Mouse (Mus musculus) heart, postnatal 0 days (tissue): ENCODE measurements at regions not wholly inside any gene's neighbourhood (a gene's known extent, or its start where the extent isn't known, plus 50 kb on each side); places are given as distances from the start of the nearest gene placed in this dataset.
A peak's percentile ranks its signal among the peaks of the same experiment; 100 is the strongest.

ENCODE experiments used
- ATAC-seq: fragments of 200-750 bp; cut with Nextera tagmentation; 2 replicates; pipeline ENCODE4 v1.8.0; 2017; ENCODE audit warnings: low read depth, moderate number of reproducible peaks, moderate library complexity; ENCODE audit not compliant: insufficient read depth
- DNase-seq: peaks from one replicate; pipeline ENCODE4 v3.0.0-alpha.2; 2016; ENCODE audit warnings: low spot score
- H3K27ac ChIP-seq: fragments of 300-500 bp; sonication (generic); 2 replicates; pipeline ENCODE4 v1.5.1; 2014; ENCODE audit warnings: low read depth, mild to moderate bottlenecking
- H3K27me3 ChIP-seq: fragments of 300-500 bp; sonication (generic); 2 replicates; pipeline ENCODE4 v1.6.1; 2014; ENCODE audit warnings: low read length, mixed read lengths; ENCODE audit not compliant: control insufficient read depth, insufficient read depth
- H3K36me3 ChIP-seq: fragments of 300-500 bp; sonication (generic); replicated peaks from 2 replicates; pipeline ENCODE4 v1.6.1; 2014; ENCODE audit warnings: low read length, mixed read lengths; ENCODE audit not compliant: control insufficient read depth, insufficient read depth
- H3K4me1 ChIP-seq: fragments of 300-500 bp; sonication (generic); 2 replicates; pipeline ENCODE4 v1.6.1; 2014; ENCODE audit warnings: antibody characterized with exemption; ENCODE audit not compliant: control insufficient read depth, insufficient read depth
- H3K4me2 ChIP-seq: fragments of 300-500 bp; sonication (generic); 2 replicates; pipeline ENCODE4 v1.6.1; 2014; ENCODE audit warnings: low read depth, mild to moderate bottlenecking, low read length, moderate library complexity
- H3K4me3 ChIP-seq: fragments of 300-500 bp; sonication (generic); 2 replicates; pipeline ENCODE4 v1.5.1; 2014; ENCODE audit warnings: low read depth, low read length
- H3K9ac ChIP-seq: fragments of 300-500 bp; sonication (generic); replicated peaks from 2 replicates; pipeline ENCODE4 v1.6.1; 2014; ENCODE audit warnings: low read depth, low read length, mixed read lengths
- H3K9me3 ChIP-seq: fragments of 300-500 bp; sonication (generic); replicated peaks from 2 replicates; pipeline ENCODE4 v1.6.1; 2016; ENCODE audit warnings: low read length; ENCODE audit not compliant: control insufficient read depth
- CTCF ChIP-seq: IDR thresholded peaks from 2 replicates; pipeline ENCODE4 v1.5.1; 2016; ENCODE audit warnings: antibody characterized with exemption, control low read depth, low read depth
- EP300 ChIP-seq: IDR thresholded peaks from 2 replicates; pipeline ENCODE4 v1.6.1; 2016; ENCODE audit warnings: antibody characterized with exemption, low read depth
- WGBS: fragments of 180-500 bp; shearing (Covaris S2); extraction: QIAGEN DNeasy Blood & Tissue Kit; methylation state at CpG from one replicate; pipeline ENCODE4 v1.1.7; 2014; 5-methylcytosine and 5-hydroxymethylcytosine counted together

DNA sequence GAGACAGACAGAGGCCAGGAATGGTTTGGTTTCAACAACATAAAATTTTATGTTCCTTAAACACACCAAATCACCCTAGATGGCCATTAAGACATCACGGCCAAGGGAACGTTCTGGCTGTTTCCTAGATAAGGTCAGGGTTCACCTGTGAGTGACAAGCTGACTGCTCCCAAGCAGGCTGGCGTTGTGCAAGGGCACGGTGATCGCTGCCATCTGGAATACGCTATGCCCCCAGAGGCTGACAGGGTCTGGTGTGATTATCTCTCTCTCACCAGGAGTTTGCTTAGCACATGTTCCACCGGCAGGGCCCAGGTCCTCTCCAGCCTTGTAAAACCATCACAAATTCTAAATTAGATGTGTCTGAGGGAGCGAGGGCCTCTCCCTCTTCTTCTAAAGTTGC, 167.0 kb downstream of the Cyp26b1 start:
- DNase-seq (no peak), ATAC-seq (no peak)
- Histone ChIP-seq H3K4me1 (peaks cover 9% of the 10 kb centered on the region; the same call in 1 of the 2 replicates), H3K9ac (no peak overlapping the region), H3K4me2 (no peak overlapping the region), H3K9me3 (no peaks in the 10 kb centered on the region), H3K4me3 (no peak overlapping the region), H3K36me3 (no peaks in the 10 kb centered on the region), H3K27me3 (peaks cover 18% of the 10 kb centered on the region), H3K27ac (no peak overlapping the region)
- TF ChIP-seq EP300 (no peak), CTCF (no peak)
- 65% methylated on average over 8 of the region's 8 CpGs for WGBS

DNA sequence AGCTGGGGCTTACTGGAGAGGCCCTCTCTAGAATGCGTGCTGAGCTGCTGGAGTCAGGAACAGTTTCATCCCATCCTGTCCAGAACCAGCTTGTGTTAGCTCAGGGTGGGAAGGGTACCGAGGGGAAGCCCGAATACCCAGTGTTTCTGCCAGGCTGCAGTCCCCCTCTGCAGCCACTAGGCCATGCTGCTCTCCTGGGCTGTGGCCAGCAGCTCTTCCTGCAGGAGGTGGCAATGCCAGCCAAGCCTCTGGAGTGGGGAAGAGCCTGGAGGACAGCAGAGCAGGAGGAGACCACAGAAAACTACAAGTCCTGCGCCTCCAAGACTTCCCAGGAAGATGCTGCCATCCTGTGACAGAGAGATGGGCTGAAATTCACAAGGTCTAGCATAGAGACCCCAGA, 167.9 kb downstream of the Cyp26b1 start:
- ATAC-seq (peak; percentile 70), DNase-seq (peak; percentile 57)
- peaks cover 9% of the 10 kb centered on the region; the same call in 1 of the 2 replicates for H3K4me1 ChIP-seq
- TF ChIP-seq EP300 (no peak), CTCF (peak; percentile 80)
- no peak overlapping the region for H3K27ac ChIP-seq
- H3K36me3 ChIP-seq = no peaks in the 10 kb centered on the region
- no peaks in the 10 kb centered on the region for H3K9me3 ChIP-seq
- H3K4me3 ChIP-seq = no peak overlapping the region
- no peak overlapping the region for H3K4me2 ChIP-seq
- 43% methylated on average over 4 of the region's 4 CpGs for WGBS
- no peak overlapping the region for H3K9ac ChIP-seq
- H3K27me3 ChIP-seq = peaks cover 11% of the 10 kb centered on the region

DNA sequence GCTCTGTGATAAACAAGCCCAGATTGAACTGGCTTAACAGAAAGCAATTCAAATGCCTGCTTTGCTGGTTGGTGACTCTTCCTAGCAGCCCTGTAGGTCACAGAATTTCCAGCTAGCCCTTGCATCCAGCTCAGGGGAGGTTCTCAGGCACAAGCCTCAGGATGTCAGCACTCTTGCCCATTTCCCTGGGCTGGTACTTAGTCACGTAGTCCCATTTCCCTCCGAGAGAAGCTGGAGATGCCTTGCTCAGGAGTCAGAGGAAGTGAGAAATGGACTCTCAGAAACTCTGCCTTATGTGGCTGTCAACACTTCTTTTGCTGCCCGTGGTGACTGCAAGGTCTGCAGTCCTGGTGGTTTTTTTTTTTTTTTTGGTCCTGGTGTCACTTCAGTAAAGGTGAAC, 170.8 kb downstream of the Cyp26b1 start:
- WGBS = 15% methylated on average over 3 of the region's 3 CpGs

DNA sequence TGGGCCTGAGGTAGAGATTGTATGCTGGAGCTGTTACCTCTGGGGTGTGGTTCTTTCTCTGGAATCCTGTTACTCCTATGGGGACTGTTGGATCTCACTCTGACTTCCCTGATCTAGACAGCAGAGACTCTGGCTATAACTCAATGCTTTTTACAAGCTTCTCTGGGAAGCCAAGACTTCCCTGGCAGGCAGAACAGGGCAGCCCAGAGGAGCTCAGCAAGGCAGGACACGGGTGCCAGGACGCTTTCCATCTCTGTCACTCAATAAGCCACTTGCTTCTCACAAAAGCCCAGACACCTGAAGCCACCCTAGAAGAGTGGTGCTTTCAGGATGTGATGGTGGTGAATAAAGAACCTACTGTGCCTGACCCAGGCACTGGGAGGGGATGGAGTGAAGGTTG, 174.0 kb downstream of the Cyp26b1 start:
- Histone ChIP-seq H3K36me3 (no peaks in the 10 kb centered on the region), H3K4me3 (no peak overlapping the region), H3K4me2 (no peak overlapping the region), H3K27me3 (0 out of 2 replicates have a peak, but pooled peaks cover 4% of the 10 kb centered on the region), H3K4me1 (no peaks in the 10 kb centered on the region), H3K9me3 (no peaks in the 10 kb centered on the region), H3K27ac (no peak overlapping the region), H3K9ac (no peak overlapping the region)
- no peak for TF ChIP-seq CTCF
- no peak for TF ChIP-seq EP300
- WGBS = 65% methylated on average over 2 of the region's 2 CpGs
- no peak for DNase-seq
- no peak for ATAC-seq

More for the DNA sequence above, 170.8 kb downstream of the Cyp26b1 start:
- DNase-seq (no peak), ATAC-seq (no peak)
- no peak overlapping the region for H3K4me3 ChIP-seq
- H3K36me3 ChIP-seq = no peaks in the 10 kb centered on the region
- H3K9me3 ChIP-seq = no peaks in the 10 kb centered on the region
- H3K27ac ChIP-seq = no peak overlapping the region
- TF ChIP-seq CTCF (no peak), EP300 (no peak)
- H3K27me3 ChIP-seq = peaks cover 8% of the 10 kb centered on the region; the same call in 1 of the 2 replicates
- no peaks in the 10 kb centered on the region for H3K4me1 ChIP-seq
- no peak overlapping the region for H3K4me2 ChIP-seq
- no peak overlapping the region for H3K9ac ChIP-seq

DNA sequence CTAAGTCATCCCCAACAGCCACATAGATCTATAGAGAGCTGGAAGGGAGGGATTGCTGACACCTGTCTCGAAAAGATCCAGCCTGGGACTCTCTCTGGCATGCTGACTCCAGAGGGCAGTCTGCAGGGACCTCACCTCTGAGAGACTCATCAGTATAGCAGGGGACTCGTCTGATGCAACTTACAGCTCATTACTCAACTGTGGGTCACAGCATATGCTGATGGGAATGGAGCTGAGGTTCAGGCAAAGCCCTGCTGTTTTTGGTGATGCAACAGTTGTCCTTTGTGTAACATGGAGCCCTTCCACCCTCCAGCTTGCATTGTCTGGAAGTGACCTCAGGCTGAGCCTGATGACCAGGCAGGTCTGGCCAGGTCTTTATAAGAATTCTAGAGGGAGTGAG, 174.4 kb downstream of the Cyp26b1 start:
- DNase-seq (no peak), ATAC-seq (no peak)
- TF ChIP-seq EP300 (no peak), CTCF (no peak)
- 0 out of 2 replicates have a peak, but pooled peaks cover 4% of the 10 kb centered on the region for H3K27me3 ChIP-seq
- 59% methylated on average over 2 of the region's 2 CpGs for WGBS
- H3K27ac ChIP-seq = no peak overlapping the region
- no peak overlapping the region for H3K4me3 ChIP-seq
- no peaks in the 10 kb centered on the region for H3K4me1 ChIP-seq
- no peaks in the 10 kb centered on the region for H3K36me3 ChIP-seq
- H3K9me3 ChIP-seq = no peaks in the 10 kb centered on the region
- no peak overlapping the region for H3K9ac ChIP-seq
- no peak overlapping the region for H3K4me2 ChIP-seq

DNA sequence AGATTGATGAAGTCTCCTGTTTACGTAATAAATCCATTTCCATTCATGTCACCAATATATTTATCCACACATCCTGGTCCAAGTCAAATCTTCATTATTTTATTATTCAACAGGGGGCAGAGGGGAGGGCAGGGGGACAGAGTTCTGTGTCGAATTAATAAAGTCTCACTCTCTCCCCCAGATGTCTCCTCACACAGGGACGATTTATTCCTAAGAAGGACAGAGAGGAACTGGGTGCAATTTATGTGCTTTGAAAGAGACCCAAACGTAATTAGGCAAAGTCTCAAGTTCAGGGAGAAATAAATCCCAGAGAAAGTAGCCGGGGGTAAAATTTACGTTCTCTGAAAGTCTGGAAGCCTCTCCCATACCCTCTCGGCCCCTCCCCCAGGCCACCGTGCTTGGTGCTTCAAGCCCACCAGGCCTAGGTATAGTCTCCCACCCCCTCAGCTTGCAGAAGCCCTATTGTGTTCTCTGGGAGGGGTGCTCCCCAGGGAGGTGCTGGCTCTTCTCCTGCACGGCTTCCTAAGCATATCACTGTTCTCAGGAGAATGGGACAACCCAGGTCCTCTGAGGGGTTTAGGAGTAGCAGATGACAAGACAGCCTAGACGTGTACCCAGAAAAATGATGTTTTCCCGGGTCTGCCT, 176.6 kb downstream of the Cyp26b1 start:
- no peak overlapping the region for H3K9ac ChIP-seq
- no peak for TF ChIP-seq CTCF
- TF ChIP-seq EP300 = no peak
- no peak overlapping the region for H3K4me2 ChIP-seq
- 59% methylated on average over 11 of the region's 11 CpGs for WGBS
- 0 out of 2 replicates have a peak, but pooled peaks cover 4% of the 10 kb centered on the region for H3K27me3 ChIP-seq
- H3K4me1 ChIP-seq = no peaks in the 10 kb centered on the region
- no peak overlapping the region for H3K4me3 ChIP-seq
- DNase-seq (no peak), ATAC-seq (no peak)
- H3K9me3 ChIP-seq = no peaks in the 10 kb centered on the region
- no peak overlapping the region for H3K27ac ChIP-seq
- no peaks in the 10 kb centered on the region for H3K36me3 ChIP-seq
